Mouse (Mus musculus) adrenal gland, postnatal 36 days (tissue): ENCODE measurements around the gene Luc7l3. TPM values are rescaled to one million over a fixed set of nuclear protein-coding genes. Genes with fewer than 3 reads are reported as not detected.

ENCODE experiments used
- DNase-seq, 2 experiments: peaks; one replicate each; pipeline ENCODE4 v3.0.0; 2021; ENCODE audit warnings: mixed read lengths in 1 of 2
- long read RNA-seq, 2 experiments: library from polyadenylated mRNA; stranded (forward); transcript quantifications; one replicate each; pipeline ENCODE4 v2.0.0; 2021; ENCODE audit warnings: borderline sequencing depth in 2 of 2
- total RNA-seq, 2 experiments: library from RNA; stranded (reverse); gene quantifications; 2 replicates each; pipeline ENCODE4 v1.2.3; 2021

The Luc7l3 gene
- 10 to 100 TPM; 59.5 to 69.8 TPM for total RNA-seq
- long read RNA-seq, experiment 1, transcript Luc7l3-210 (2 exons, 621 nt) = major isoform, 7 of 37 reads
- long read RNA-seq, experiment 1, partial matches to known transcripts = 25 of 37 reads
- long read RNA-seq, experiment 1, other reads (novel, unspliced or antisense) = 5 of 37 reads
- long read RNA-seq, experiment 2, transcript Luc7l3-203 (11 exons, 2,050 nt) = major isoform, 5 of 10 reads
- long read RNA-seq, experiment 2, partial matches to known transcripts = 0 of 10 reads
- long read RNA-seq, experiment 2, other reads (novel, unspliced or antisense) = 3 of 10 reads

DNA sequence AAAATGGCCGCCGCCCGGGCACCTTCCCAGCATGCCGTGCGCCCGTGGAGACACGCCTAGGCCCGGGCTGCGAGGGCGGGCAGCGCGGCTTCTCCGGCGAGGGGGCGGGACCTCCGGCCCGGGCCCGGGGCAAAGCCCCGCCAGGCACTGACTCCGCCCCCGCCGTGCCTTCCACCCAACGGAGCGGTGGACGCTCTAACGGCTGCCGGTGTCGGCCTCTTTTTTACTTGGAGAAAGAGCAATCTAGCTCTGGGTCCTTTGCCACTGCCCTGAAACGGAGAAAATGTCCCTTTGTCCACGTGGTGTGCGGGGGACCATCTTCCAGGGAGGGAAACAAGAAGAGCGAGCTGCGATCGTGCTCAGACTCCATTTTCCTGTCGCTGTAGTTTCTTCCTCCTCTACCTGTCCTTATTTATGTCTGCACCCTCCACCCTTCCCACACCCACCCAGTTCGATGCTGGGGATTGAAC, at the start of gene Luc7l3:
TSS of gene Luc7l3 (minus strand) at position 58 of the 470 bp plus-strand sequence.
- DNase-seq = peak; percentile 97 to 98

DNA sequence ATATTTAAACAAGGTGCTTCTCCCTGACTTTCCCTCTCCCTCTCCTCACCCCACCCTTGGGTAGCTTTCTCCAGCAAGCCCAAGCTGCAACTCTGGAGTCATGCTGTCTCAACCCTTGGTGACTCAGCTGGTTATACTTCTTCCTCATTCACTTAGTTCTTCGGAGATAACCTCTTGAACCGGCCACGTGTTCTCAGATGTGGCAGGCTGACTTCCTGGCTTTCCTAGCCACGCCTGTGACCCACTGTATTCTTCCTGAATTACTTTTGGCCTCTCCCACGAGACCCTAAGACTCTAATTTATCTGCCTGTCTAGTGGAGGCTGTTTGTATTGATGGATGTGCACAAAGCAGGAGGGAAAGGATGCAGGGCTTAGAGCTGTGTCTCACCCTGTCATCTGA, 49.0 kb upstream of the Luc7l3 start:
- DNase-seq = no peak

DNA sequence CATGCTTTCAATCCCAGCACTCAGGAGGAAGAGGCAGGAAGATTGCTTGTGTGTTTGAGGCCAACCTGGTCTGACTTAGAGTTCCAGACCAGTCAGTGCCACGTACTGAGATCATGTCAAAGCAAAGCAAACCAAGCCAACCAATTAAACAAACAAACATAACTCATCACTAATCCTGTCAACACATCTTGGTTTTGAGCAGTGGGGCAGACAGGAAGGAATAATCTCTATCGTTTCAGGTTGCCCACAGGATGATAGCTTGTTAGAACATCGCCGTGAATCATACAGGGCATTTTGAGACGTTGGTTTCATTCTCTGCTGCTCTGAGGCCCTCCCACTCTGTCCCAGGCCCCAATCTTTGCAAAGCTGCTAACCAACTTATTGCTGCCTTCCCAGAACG, 48.2 kb upstream of the Luc7l3 start:
- DNase-seq = no peak

DNA sequence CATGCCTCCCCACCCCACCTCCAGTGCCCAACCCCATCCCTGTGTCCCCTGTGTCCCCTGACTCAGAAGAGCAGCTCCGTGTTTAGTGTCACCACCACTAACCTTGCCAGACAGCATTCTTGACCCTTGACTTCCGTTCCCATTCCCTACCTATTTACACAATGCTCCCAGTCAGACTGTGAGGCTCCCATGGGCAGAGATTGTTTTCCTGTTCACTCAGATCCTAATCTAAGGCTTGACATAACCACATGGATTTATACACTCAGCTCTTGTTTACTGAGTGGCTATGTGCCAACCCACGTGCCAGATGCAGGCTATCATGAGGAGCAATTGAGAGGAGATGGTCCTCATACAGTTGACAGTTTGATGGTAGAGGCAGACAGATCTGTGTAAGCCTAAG, 43.6 kb upstream of the Luc7l3 start:
- no peak for DNase-seq

DNA sequence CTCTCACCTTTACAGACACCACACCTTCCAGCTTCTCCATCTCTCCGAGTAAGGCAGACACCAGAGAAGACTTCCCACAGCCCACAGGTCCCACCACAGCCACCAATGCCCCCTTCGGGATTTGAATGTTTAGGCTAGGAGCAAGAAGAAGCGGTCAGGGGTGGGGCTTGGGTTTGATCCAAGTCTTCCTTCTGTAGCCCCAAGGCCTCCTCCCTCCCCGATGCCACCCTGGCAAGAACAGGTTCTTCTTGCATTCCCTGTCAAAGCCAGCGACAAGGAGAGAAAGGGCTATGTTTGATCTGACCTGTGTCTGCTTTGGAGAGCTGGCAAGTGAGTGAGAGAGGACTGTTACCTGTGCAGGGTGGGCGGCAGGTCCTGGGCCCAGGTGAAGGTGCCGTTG, 41.9 kb upstream of the Luc7l3 start:
- peak in 1 of 2 experiments; percentile 27 for DNase-seq

DNA sequence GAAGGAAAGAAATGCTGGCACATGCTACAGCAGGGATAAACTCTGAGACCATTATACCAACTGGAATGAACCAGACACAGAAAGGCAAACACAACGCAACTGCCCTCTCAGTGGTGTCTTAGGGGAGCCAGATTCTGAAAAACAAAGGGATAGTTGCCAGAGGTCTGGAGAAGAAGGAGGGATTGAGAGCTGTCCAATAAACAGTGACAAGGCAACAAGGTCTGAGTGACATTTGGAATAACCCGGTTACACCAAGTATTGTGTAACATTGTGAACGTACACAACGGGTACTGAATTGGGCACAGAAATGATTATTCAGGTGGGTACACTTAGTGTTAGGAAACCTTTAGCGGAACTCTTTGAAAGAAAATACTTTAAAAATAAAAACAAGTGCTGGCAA, 40.3 kb upstream of the Luc7l3 start:
- DNase-seq = no peak

DNA sequence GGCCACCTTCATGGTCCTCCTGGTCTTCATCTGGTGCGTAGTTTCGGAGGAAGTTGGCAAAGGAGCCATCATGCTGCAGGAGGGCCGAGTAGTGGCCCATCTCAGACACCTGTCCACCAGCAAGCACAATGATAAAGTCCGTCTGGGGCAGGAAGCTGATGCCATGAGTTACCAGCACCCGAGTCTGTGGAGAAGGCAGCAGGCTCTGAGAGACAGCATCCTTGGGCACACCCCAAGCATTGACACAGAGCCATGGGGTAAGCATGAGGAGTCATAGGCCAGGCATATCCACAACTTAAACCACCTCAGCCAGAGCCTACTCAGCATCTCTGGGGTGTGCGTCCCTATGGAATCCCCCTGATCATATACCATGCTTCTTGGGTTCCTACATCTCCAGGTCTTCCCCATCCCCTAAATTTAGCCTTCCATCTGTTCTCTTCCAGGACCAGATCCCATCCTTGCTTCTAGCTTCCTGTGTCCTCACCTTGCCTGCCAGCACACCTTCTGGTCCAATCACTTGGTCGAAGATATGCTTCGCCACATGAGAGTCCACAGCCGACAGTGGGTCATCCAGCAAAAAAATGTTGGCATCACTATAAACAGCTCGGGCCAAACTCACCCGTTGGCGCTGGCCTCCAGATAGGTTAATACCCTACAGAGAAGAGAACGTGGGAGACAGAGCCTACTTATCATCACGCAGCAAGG, 39.5 kb upstream of the Luc7l3 start:
- no peak for DNase-seq

DNA sequence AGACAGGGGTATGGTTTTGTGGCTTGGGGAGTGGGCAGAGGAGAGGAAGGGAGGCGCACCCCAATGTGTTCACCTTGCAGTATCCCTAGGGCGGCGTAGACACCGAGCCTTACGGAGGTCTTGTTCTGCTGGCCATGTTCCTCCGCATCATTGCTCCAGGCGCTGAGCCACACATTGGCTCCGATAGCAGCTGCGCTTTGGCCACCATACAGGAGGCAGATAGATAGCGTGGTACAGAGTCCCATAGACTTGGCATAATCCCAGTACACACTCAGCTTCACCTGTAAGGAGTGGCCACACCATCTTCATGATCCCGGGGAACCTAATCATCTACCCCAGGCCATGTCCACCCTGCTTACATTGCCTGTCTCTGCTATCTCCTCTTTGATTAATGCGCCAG, 37.4 kb upstream of the Luc7l3 start:
- DNase-seq = no peak

DNA sequence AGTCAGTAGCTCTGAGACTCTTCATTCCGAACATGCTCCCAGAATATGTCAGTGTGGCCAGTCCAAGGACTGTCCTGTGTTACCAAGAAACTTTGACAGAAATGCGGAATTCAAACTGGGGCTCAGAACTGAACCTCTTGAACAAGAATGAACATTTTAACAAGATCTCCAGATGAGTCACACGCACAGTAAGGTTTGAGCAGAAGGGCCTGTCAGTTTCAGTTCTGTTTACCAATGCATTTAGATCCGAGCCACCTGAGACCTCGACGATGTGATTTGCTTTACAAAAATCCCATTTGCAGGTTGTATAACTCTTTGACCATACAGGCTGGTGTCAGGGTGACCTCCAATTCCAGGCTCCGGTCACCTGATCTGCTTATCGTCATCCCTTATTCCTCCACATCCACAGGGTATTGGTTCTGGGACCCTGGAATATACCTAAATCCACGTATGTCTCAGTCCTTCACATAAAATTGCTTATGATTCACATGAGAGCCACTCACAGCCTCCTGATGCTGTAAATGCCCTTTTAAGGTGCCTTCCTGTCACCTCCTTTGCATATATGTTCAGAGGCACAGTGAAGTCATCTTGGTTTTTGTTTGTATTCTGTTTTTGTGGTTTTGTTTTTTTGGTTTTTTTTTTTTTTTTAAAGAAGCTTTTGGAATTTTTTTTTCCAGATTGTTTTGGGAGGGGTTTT, 33.9 kb upstream of the Luc7l3 start:
- no peak for DNase-seq

DNA sequence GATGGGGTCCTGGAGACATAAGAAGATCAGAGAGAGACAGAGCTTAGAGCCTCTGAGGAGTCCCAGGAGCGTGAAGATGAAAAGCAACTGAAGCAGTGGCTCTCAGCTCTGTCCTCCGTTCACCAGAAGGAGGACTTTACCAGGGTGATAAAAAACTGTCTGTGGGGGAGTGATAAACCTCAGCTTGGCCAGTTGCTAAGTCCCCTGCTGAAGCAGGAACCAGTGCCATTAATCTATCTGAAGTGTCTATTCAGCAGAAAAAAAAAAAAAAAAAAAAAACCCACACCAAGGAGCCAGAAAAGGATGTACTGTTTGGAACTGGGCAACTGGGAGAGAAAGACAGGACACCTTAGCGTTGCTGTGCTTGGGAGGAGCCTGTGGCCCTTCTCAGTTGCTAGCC, 29.3 kb upstream of the Luc7l3 start:
- DNase-seq = no peak

DNA sequence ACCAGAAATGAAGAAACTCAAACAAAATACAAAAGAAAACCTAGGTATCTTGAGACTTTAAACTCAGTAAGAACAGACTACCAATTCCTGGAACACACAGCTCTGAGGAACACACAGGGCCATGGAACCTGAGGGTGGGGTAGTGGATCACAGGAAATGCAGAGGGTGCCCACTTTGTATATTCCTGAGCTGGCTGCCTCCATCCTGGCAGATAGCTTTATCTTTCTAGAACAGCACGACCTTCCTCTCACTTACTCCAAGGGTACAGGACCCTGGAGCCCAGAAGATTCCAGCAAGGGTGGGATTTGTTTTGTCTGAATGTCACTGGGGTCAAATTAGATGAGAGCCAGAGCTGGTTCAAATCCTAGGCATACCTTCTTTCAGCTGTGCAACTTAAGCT, 28.5 kb upstream of the Luc7l3 start:
- DNase-seq = no peak

DNA sequence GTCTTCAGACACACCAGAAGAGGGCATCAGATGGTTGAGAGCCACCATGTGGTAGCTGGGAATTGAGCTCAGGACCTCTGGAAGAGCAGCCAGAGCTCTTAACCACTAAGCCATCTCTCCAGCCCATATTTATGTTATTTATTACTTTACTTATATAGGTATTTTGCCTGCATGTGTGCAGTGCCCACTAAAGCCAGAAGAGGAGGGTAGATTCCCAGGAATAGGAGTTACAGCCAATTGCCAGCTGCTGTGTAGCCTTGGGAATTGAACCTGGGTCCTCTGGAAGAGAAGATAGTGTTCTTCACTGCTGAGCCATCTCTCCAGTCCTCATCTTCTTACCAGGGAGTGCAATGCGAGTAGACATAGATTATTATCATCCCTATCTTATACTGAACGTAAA, 28.1 kb upstream of the Luc7l3 start:
- DNase-seq = no peak

DNA sequence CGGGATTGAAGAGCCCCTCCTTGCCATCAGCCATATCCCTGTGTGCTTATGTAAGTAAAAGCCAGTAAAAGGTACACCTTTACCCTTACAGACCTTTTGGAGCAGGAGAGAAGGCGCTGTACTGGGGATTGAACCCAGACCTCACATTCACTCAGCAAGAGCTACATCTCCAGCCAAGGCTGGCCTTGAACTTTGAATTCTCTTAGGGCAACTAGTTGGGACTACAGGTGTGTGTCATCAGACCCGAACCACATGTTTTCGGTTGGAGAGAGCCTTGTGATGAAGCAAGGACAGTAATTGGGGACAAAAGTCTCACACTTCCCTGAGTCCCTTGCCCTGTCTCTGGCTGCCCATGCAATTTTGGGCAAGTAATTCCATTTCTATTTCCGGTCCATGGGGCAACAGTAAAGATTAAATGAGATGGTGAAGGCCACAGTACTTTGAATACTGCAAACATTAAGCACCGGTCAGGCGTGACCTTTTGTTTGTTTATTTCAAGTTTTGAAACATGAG, 25.3 kb upstream of the Luc7l3 start:
- peak in 1 of 2 experiments; percentile 47 for DNase-seq

DNA sequence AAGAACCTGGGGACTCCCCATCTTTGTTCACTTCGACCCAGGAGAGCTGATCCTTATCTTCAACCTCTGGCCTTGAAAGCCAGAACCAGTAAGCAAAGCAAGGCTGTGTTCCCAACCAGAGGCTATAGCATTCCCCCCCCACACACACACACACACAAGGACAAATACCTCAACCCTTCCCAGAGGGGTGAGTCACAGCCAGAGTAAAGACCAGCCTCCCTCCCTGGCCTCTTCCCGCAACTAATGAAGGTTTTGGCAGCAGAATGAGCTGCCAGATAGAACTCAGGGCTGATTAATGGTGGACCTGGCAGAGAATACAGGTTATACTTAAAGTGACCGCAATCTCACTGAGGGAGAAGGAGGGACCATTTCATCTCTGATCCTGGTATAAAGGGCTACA, 24.8 kb upstream of the Luc7l3 start:
- DNase-seq = peak; percentile 74 to 78

DNA sequence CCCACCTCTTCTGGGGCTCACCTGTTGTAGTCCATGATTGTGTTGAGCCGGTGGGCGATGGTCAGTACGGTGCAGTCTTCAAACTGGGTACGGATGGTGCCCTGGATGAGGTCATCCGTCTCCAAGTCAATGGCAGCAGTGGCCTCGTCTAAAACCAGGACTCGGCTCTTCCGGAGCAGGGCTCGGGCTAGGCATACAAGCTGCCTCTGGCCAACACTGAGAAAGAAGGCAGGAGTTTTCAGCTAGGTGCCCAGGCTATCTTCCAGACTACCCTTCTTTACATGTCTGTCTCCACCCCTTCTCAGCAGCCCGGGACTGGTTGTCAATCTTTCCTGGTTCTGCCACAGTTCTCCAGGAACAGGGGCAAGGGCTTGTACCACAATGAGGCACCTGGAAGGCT, 24.1 kb upstream of the Luc7l3 start:
- DNase-seq = peak in 1 of 2 experiments; percentile 25

DNA sequence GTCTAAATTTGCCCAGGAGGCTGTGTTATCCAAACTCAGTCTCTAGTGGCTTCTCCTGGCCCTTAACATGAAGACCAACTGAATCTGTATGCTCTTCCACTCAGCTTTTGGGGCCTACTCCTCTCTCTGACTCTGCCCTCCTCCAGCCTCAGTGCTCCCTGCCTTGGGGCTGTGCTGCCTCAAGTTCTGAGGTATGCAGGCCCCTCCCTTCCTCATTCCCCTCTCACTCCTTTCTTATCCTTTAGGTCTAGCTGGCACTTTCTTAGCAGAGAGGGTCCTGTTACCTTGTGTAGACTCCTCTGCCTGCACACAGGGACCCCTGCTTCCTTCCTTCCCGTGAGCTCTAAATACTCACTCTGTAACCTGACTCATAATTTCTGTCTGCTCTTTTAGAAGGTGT, 22.7 kb upstream of the Luc7l3 start:
- DNase-seq = no peak

DNA sequence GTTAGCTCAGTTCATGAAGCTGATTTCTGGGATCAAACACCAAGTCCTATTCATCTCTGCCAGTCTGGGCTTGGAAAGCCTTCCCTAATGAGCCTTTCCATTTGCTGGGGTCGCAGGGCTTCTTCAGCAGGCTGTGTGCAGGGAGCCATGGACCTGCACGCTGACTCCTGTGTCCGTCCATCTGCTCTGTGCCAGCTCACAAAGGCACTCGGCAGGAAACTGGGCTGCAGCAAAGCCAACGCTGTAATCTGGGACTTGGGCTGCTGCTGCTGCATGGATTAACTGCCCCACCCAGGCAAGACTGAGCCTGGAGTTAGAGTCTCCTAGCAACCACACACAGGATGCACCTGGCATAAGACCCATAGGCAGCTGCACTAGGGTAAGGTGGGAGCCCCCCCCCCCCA, 22.2 kb upstream of the Luc7l3 start:
- DNase-seq = no peak

DNA sequence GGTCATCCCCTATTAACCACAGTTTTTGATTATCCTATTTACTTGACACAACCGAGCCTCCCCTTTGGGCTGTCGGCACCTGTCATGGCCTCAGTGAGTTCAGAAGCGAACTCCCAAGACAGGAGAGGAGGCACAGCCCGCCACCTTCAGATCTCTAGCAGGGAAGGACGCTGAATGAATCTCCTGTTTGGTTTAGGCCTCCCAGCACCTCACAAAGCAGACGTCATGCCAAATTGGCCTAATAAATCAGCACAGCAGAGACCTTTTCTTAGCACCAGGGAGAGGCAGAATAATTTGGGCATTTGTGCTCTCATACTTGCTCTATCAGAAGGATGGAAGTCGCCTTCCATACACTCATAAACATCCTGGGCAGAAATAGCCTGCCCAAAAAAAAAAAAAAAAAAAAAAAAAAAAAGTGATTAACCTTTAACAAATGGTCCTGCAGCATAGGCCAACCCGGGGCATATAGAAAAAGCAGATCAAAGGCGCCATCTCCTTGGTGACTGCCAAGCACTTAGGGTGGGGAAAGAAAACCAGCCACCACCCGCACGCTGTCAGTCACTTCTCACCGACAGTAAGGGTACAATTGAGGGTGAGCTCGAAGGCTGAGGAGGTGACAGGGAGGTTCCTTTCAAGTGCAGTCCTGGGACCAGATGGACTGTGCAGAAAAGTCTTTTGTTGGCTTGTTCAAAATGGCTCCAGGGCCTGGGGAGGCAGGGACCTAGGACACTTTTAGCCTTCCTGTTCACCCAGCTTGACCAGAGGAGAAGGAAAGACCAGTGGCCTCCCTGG, 20.5 kb upstream of the Luc7l3 start:
- no peak for DNase-seq

DNA sequence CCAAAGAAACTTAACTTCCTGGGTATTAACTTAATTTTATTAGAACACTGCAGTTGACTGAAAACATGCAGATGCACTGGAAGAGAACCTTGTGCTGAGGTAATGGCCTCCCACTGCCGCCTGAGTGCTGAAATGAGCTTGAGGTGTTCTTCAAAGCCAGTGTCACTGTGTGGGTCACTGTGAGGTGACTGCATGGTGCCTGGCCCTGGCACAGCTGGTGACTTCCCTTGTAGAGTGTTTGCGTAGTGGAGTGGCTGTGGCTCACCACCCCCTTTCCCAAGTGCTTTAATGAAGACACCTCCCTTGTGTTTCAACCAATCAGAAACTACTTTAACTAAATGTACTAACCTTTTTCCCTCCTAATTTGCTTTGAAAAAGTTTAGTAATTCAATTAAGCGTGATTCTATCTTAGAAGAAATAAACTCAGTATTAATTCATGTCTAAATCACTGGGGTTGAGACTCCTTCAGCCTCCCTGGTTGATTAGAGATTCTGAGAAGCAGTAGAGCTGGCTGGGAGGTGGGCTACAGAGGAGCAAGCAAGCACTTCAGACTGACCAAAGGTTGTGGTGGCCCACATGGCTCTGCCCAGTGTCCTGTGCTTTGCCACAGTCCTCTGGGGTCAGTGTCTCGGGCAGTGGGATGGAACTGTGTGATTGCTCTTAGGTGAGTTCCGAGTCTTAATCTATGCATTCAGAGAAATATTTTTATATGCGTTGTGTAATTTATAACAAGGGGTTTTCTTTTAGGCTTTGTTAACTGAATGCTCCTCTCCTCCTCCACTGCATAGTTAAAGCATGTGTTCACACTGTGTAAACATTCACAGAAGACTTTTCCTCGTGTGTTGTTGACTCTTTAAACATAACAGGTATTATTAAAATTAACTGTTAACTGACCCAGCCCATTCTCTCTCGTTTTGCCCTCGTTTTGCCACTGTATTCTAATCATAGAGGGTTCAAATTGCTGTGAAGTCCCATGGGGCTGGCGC, 19.5 kb upstream of the Luc7l3 start:
- no peak for DNase-seq

DNA sequence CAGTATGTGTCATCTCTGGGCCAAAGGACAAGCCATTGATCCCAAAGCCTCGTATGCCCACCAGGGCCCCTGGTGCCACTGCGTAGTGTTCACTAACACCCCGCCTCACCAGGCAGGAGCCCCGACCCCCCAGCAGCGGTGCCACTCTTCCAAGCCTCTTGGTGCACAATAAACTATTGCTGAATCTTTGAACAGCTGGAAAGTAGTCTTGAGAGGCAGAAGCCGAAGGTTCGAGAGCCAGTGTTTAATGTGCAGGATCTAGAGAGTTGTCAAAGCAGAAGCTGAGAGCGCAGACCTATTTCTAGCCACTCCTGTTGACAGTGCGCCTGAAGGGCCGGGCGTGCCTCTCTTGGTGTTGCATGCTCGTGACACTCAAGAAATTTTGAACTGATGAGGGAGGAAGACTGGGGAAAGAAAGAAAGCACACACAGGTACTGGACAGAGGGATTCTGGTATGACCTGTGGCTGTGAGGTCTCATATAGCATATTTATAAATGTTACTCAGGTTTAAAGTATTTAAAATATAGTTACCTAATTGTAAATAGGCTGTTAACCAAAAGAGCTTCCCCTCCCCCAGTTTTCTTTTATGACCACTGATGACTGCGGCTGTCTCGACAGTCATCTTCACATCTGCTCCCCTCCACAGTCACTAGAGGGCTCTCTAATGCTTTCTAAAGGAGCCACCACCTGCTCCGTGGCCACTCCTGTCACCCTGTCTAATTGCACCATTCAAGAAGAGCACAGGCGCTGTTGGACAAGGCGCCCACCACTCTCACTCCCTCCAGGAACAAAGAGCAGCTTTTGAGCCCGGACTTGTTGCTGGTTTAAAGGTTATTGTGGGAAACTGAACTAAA, 18.2 kb upstream of the Luc7l3 start:
- DNase-seq = peak; percentile 54 to 65
